Mouse (Mus musculus) layer of hippocampus, adult 18-20 months (tissue): ENCODE measurements around the gene Il31. TPM values are rescaled to one million over a fixed set of nuclear protein-coding genes. Genes with fewer than 3 reads are reported as not detected.

Source experiments
- DNase-seq, 2 experiments: peaks; one replicate each; pipeline ENCODE4 v3.0.0; 2022; ENCODE audit warnings: low spot score in 2 of 2
- total RNA-seq, 2 experiments: library from RNA; stranded (reverse); gene quantifications; 2 replicates each; pipeline ENCODE4 v1.2.3; 2021

Il31 gene
- total RNA-seq, 2 experiments from 2014 or later, result not detected

DNA sequence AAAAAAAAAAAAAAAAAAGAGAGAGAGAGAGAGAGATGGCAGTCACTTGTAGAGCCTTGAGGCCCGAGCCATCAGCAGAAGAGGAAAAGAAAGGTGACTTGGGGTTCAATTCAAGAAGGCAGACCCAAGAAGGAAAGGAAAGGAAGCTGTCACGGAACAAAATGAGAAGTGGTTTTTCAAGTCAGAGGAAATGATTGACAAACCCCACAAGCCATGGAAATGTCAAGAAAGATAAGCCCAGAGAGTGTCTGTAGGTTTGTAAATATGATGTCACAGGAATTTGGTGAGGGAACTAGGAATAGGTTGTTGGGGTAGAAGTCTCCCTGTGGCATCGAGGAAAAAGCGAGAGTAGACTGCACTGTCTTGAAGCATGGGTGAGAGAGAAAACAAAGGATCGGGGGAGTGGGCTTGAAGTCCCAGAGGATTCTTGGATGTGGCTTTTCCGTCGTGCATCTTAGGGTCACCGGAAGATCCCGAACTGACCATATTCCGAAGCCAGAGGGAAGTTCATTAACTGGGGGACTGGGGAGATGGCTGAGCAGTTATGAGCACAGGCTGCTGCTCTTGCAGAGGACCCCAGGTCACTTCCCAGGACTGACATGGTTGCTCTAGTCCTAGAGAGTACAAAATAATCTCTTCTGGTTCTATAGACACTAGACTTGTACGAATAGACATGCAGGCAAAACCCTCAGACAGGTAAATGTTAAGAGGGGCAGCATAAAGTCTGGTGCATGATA is 1.5 kb downstream of the Il31 start:
- DNase-seq, result no peak

- DNase-seq, result no peak
These were observed 15.5 kb downstream of the Il31 start for GRCm38 (mm10) chr5:123473817-123474216.

DNA sequence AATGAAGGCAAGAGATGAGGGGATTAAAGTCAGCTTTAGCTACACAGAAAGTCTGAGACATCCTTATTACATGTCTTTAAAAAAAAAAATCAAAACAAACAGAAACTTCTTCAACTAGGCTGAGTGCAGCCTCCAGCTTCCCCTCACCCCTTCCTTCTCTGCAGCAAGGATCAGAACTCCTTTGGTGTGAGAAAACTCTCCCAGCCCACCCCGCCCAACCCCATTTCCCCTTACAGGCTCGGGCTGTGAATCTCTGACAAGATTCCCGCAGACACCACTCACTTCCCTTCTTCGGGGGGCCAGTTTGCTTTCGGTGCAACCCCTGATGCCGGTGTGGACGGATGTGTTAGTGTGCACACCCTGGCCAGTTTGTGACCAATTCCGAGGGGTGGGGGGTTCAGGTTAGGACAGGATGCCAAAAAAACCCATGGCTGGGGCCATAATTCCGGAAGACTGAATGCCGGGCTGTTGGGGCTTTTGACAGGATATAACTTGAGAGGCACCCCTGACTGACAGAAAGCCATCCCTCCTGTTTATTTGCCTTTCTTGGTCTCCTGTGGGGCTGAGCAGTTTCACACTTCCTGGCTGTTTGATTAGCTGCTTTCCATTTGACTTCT is 18.4 kb downstream of the Il31 start:
- no peak for DNase-seq

GRCm38 (mm10) chr5:123464638-123465037 is 24.7 kb downstream of the Il31 start:
- DNase-seq, result no peak

- no peak for DNase-seq
These were observed 27.9 kb downstream of the Il31 start for GRCm38 (mm10) chr5:123461420-123461819.

GRCm38 (mm10) chr5:123451886-123452285 is 37.4 kb downstream of the Il31 start:
- no peak for DNase-seq

DNA sequence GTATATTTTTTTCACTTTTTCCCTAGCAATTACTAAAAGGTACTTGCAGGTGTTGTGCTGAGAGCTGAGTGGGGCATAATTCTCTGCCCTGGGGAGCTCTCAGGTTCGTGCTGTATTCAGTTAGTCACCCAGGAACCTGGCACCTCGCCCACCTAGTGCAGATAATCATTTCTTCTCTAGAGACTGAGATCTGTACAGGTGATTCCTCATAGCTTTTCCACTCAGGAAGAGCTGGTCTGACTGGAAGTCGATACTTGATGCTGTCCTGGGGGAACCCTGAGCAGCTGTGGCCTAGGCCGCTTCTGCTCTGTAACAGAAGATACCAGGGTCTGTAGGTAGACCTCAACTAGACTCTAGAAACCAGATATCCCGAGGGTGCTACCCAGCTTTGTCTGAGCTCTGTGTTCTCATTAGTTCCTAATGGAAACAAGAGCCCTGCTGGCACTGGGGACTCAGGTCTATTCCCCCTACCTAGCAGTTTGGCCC is 44.4 kb downstream of the Il31 start:
- no peak for DNase-seq

DNA sequence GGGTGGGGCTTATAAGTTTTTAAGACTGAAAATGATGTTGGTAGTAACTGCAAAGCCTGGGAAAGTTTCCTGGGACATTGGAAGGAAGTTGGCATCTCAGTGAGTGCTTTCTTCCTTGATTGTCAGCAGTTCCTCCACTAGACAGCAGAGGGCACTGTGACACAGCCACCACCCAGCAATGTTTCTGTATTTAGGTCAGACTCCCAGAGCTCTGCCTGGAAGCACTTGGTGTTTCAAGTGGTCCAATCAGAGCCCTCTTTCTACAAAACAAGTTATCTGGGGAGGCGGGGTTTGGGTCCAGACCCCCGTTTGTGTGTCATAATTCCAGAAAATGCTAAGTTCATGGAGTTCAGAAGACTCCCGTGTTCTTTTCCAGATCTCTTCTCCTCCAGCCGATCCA is 45.2 kb downstream of the Il31 start:
- peak; percentile 56 to 88 for DNase-seq

- no peak for DNase-seq
These were observed 47.0 kb downstream of the Il31 start for GRCm38 (mm10) chr5:123442283-123442682.

DNA sequence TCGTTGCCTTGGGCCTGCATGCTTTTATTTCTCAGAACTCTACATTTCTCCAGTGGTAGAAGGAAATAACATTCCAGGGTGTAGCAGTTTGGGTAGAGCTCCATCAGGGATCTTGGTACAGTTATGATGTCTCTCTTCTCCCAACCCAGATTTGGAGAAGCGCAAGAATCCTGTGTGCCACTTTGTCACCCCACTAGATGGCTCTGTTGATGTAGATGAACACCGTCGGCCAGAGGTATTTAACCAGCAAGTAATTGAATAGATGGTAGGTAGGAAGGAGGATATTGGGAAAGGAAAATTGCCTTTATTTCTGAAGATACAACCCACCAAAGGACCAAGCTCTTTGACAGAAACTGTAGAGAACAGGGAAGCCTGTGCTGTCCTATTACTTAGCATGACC is 48.6 kb downstream of the Il31 start:
- DNase-seq, result peak in 1 of 2 experiments; percentile 36

- no peak for DNase-seq
These were observed 49.3 kb downstream of the Il31 start for GRCm38 (mm10) chr5:123439941-123440340.

GRCm38 (mm10) chr5:123439312-123439711 is 50.0 kb downstream of the Il31 start:
- no peak for DNase-seq

- no peak for DNase-seq
These were observed 50.9 kb downstream of the Il31 start for GRCm38 (mm10) chr5:123438381-123438780.

GRCm38 (mm10) chr5:123436780-123437175 is 52.5 kb downstream of the Il31 start:
- peak; percentile 40 to 80 for DNase-seq

- no peak for DNase-seq
These were observed 53.1 kb downstream of the Il31 start for GRCm38 (mm10) chr5:123436071-123436779.

GRCm38 (mm10) chr5:123432305-123432874 is 56.9 kb downstream of the Il31 start:
- DNase-seq, result no peak

DNA sequence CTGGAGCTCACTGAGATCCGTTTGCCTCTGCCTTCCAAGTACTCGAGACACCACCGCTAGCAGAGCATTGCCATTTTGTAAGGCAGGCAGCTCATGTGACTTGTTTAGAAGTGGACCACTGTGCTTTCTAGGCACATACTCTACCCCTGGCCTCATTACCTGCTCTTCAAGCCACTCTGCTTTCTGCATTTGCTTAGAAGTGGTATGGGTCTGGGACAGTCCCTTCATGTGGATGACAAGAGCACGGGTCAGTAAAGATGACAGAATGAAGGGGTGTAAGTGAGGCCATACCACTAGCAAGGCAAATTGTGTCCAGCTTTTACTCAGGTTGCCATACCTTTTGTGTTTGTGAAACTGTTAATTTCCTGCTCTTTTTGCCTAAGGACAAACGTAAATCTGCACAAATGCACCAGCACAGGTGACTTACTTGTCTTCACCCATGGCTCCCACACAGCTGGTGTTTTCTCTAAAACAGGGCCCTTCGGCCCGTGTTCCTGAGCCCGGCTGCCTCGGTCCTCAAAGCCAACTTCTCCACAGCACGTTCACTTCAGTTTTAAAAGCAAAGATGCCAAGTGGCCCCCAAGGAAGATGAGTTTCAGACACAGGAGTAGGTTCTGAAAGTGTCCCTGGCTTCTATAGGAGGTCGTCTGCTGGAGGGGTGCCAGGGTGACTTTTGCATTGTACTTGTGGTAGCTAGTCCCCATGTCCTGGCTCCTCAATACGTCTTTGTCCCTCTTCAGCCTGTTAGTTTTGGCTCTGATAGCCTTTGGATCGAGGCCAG is 57.6 kb downstream of the Il31 start:
- peak in 1 of 2 experiments; percentile 56 for DNase-seq
